Mouse (Mus musculus) embryonic facial prominence, embryonic 12.5 days (tissue): ENCODE measurements around the gene Sema4g. TPM values are rescaled to one million over a fixed set of nuclear protein-coding genes. Genes with fewer than 3 reads are reported as not detected.
"Not testable (repeated sequence)": the region's sequence is repeated elsewhere in the genome, so short reads cannot be mapped to it uniquely, and the experiment has no call there.

Experiments used
- ATAC-seq: fragments of 200-750 bp; cut with Nextera tagmentation; 2 replicates; pipeline ENCODE4 v1.8.0; 2017; ENCODE audit not compliant: insufficient number of reproducible peaks, insufficient read depth, low FRiP score, low TSS enrichment
- H3K27ac ChIP-seq: fragments of 300-500 bp; sonication (generic); 2 replicates; pipeline ENCODE4 v1.5.1; 2016; ENCODE audit warnings: mild to moderate bottlenecking
- H3K27me3 ChIP-seq: fragments of 300-500 bp; sonication (generic); 2 replicates; pipeline ENCODE4 v1.6.1; 2016; ENCODE audit warnings: mild to moderate bottlenecking, moderate library complexity
- H3K36me3 ChIP-seq: fragments of 300-500 bp; sonication (generic); 2 replicates; pipeline ENCODE4 v1.6.1; 2016; ENCODE audit warnings: mild to moderate bottlenecking
- H3K4me1 ChIP-seq: fragments of 300-500 bp; sonication (generic); 2 replicates; pipeline ENCODE4 v1.6.1; 2016
- H3K4me2 ChIP-seq: fragments of 300-500 bp; sonication (generic); replicated peaks from 2 replicates; pipeline ENCODE4 v1.6.1; 2016; ENCODE audit warnings: mild to moderate bottlenecking, moderate library complexity
- H3K4me3 ChIP-seq: fragments of 300-500 bp; sonication (generic); 2 replicates; pipeline ENCODE4 v1.5.1; 2016; ENCODE audit warnings: mild to moderate bottlenecking
- H3K9ac ChIP-seq: fragments of 300-500 bp; sonication (generic); 2 replicates; pipeline ENCODE4 v1.6.1; 2016; ENCODE audit warnings: mild to moderate bottlenecking, moderate library complexity
- H3K9me3 ChIP-seq: fragments of 300-500 bp; sonication (generic); 2 replicates; pipeline ENCODE4 v1.6.1; 2016; ENCODE audit warnings: mild to moderate bottlenecking, moderate library complexity
- WGBS: fragments of 180-500 bp; shearing (Covaris S2); methylation state at CpG from one replicate; pipeline ENCODE4 v1.1.7; 2016; 5-methylcytosine and 5-hydroxymethylcytosine counted together
- polyA plus RNA-seq: library from polyadenylated mRNA; unstranded; fragments of >200 nt; fragmentation: Nextera tagmentation; extraction: Ambion mirVana; gene quantifications from 2 replicates; pipeline ENCODE4 v1.2.1, GENCODE M21; 2016

Gene Sema4g
- polyA plus RNA-seq, 1 experiment from 2014 or later = 7.0 TPM

GRCm38 (mm10) chr19:45026958-45027670, 38.2 kb downstream of the Sema4g start:
- 76% methylated on average over 6 of the region's 6 CpGs for WGBS
- Histone ChIP-seq H3K4me3 (no peak overlapping the region), H3K36me3 (peaks cover 65% of the 10 kb centered on the region), H3K27me3 (no peaks in the 10 kb centered on the region), H3K4me2 (no peak overlapping the region), H3K27ac (no peak overlapping the region), H3K9ac (no peak overlapping the region), H3K4me1 (peaks cover 10% of the 10 kb centered on the region; the same call in 1 of the 2 replicates), H3K9me3 (no peaks in the 10 kb centered on the region)
- no peak for ATAC-seq

- WGBS = 65% methylated on average over 6 of the region's 6 CpGs
- no peak overlapping the region for H3K4me2 ChIP-seq
- peaks cover 60% of the 10 kb centered on the region for H3K36me3 ChIP-seq
- H3K4me1 ChIP-seq = peaks cover 10% of the 10 kb centered on the region; the same call in 1 of the 2 replicates
- no peak overlapping the region for H3K9ac ChIP-seq
- no peak overlapping the region for H3K27ac ChIP-seq
- H3K4me3 ChIP-seq = no peak overlapping the region
- H3K9me3 ChIP-seq = no peaks in the 10 kb centered on the region
- H3K27me3 ChIP-seq = no peaks in the 10 kb centered on the region
- no peak for ATAC-seq
These were observed 38.9 kb downstream of the Sema4g start for GRCm38 (mm10) chr19:45027848-45028247.

- H3K36me3 ChIP-seq = peaks cover 54% of the 10 kb centered on the region
- no peak overlapping the region for H3K4me3 ChIP-seq
- 56% methylated on average over 19 of the region's 19 CpGs for WGBS
- H3K4me2 ChIP-seq = no peak overlapping the region
- peaks cover 10% of the 10 kb centered on the region; the same call in 1 of the 2 replicates for H3K4me1 ChIP-seq
- ATAC-seq = no peak
- H3K27ac ChIP-seq = no peak overlapping the region
- no peaks in the 10 kb centered on the region for H3K27me3 ChIP-seq
- no peaks in the 10 kb centered on the region for H3K9me3 ChIP-seq
- no peak overlapping the region for H3K9ac ChIP-seq
These were observed 39.8 kb downstream of the Sema4g start for GRCm38 (mm10) chr19:45028746-45029145.

DNA sequence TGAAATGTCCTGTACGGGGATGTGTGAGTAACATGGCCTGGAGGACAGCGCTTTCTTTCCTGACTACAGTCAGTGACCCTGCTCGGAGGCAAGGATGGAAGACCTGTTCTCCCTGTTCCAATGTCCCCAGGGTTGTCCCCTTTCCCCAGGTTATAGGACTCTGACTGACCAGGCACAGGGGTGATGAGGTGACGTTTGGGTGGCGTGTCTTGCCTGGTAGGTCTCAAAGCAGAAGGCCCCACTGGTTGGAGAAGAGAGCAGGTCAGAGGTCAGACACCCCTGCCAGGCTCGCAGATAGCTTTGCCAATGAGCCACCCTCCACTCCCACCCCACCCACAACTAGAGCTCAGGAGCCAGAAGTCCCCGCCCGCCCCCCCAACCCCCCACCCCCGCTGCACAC, 40.7 kb downstream of the Sema4g start:
- H3K4me3 ChIP-seq = no peak overlapping the region
- 59% methylated on average over 8 of the region's 9 CpGs for WGBS

DNA sequence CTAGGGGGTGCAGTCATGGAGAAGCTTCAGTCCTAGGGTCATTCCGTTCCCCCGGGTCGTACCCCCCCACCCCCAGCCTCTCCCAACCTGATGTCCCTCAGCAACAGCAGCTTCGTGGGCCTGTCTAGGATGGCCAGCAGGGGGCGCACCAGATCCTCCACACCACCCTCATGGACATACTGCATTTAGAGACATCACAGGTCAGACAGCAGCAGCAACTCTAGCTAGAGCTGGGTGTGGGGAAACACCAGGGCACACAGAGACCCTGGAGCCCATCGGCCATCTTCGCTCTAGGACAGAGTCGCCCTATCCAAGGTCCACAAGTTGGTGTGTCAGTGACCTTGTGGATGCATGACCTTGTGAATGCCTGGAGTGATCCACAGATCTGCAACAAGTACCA, 41.2 kb downstream of the Sema4g start:
- H3K9me3 ChIP-seq = no peaks in the 10 kb centered on the region
- no peak for ATAC-seq
- no peak overlapping the region for H3K4me3 ChIP-seq
- H3K27me3 ChIP-seq = no peaks in the 10 kb centered on the region
- WGBS = 40% methylated on average over 6 of the region's 8 CpGs
- H3K4me1 ChIP-seq = peaks cover 10% of the 10 kb centered on the region; the same call in 1 of the 2 replicates
- H3K36me3 ChIP-seq = peaks cover 42% of the 10 kb centered on the region
- no peak overlapping the region for H3K27ac ChIP-seq
- H3K4me2 ChIP-seq = no peak overlapping the region
- no peak overlapping the region for H3K9ac ChIP-seq

More for the DNA sequence above, 40.7 kb downstream of the Sema4g start:
- peaks cover 10% of the 10 kb centered on the region; the same call in 1 of the 2 replicates for H3K4me1 ChIP-seq
- no peaks in the 10 kb centered on the region for H3K27me3 ChIP-seq
- no peak overlapping the region for H3K27ac ChIP-seq
- ATAC-seq = no peak
- H3K9ac ChIP-seq = no peak overlapping the region
- H3K4me2 ChIP-seq = no peak overlapping the region
- peaks cover 47% of the 10 kb centered on the region for H3K36me3 ChIP-seq
- H3K9me3 ChIP-seq = no peaks in the 10 kb centered on the region

GRCm38 (mm10) chr19:45030746-45031693, 42.1 kb downstream of the Sema4g start:
- Histone ChIP-seq H3K4me3 (no peak overlapping the region), H3K4me2 (peak overlapping the region; percentile 37; the same call in 1 of the 2 replicates), H3K36me3 (peaks cover 33% of the 10 kb centered on the region), H3K27me3 (no peaks in the 10 kb centered on the region), H3K27ac (no peak overlapping the region), H3K4me1 (peaks cover 10% of the 10 kb centered on the region; the same call in 1 of the 2 replicates), H3K9me3 (no peaks in the 10 kb centered on the region), H3K9ac (0 out of 2 replicates have a peak overlapping the region, but pooled peaks have one; percentile 30)
- 0 out of 2 replicates have a peak, but pooled peaks have one; percentile 50 for ATAC-seq
- WGBS = 44% methylated on average over 20 of the region's 20 CpGs

DNA sequence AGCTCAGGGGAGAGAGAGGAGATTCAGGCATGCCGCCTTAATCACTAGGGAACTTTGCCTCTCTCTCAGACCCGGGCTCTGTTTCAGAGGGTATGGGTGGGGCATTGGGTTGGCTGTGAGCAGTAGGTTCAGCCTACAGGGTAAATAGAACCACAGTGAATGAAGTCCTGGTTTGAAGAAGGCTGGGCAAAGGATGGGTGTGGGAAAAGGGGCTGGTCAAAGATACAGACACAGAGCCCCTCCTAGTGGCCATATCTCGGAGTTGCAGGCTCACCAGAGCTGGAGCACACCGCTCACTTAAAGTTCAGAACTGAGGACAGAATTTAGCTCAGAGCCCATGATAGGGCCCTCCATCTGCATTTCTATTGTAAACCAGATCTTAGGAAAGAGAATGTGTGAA, 42.9 kb downstream of the Sema4g start:
- Histone ChIP-seq H3K4me2 (no peak overlapping the region), H3K9ac (no peak overlapping the region), H3K9me3 (no peaks in the 10 kb centered on the region), H3K27me3 (0 out of 2 replicates have a peak, but pooled peaks cover 2% of the 10 kb centered on the region), H3K36me3 (peaks cover 26% of the 10 kb centered on the region), H3K27ac (no peak overlapping the region), H3K4me1 (peaks cover 10% of the 10 kb centered on the region; the same call in 1 of the 2 replicates), H3K4me3 (no peak overlapping the region)
- no peak for ATAC-seq
- WGBS = 18% methylated on average over 4 of the region's 4 CpGs

DNA sequence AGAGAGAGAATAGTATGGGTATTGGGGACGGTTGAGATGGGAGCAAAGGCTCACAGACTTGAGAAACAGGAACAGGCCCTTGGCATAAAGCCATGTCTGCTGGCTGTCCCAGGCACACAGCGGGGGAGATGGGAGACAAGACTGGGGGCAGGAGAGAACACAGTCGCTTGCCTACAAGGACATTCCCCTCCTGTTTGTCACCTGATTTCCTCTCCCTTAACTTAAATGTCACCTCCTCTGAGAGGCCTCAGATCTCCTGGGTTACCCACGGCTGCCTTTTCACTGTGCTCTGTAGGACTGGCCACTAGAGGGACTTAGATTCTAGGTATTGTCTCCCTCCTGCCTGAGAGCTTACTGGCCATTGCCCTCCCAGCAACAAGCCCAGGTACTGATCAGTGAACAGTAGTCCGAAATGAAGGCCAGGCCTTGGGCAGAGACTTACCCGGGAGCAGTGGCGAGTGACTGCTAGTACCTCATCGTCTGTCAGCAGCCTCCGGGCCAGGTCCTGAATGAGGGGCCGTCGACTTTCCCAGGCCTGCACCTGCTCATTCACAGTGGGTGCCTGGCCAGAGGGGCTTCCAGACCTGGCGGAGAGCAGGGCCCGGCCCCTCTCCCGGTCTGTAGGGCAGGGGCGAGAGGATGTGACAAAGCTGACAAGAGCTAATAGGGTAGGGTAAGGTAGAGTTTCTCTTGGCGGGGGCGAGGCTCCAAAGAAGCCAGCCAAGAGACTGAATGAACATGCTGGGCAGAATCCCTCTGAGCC, 43.9 kb downstream of the Sema4g start:
- no peak overlapping the region for H3K4me3 ChIP-seq
- H3K9ac ChIP-seq = no peak overlapping the region; the same call in 1 of the 2 replicates
- no peak for ATAC-seq
- WGBS = 52% methylated on average over 17 of the region's 17 CpGs
- no peak overlapping the region for H3K27ac ChIP-seq
- H3K36me3 ChIP-seq = peaks cover 17% of the 10 kb centered on the region
- no peak overlapping the region for H3K4me2 ChIP-seq
- no peaks in the 10 kb centered on the region for H3K9me3 ChIP-seq
- H3K27me3 ChIP-seq = 0 out of 2 replicates have a peak, but pooled peaks cover 3% of the 10 kb centered on the region
- peaks cover 10% of the 10 kb centered on the region; the same call in 1 of the 2 replicates for H3K4me1 ChIP-seq

DNA sequence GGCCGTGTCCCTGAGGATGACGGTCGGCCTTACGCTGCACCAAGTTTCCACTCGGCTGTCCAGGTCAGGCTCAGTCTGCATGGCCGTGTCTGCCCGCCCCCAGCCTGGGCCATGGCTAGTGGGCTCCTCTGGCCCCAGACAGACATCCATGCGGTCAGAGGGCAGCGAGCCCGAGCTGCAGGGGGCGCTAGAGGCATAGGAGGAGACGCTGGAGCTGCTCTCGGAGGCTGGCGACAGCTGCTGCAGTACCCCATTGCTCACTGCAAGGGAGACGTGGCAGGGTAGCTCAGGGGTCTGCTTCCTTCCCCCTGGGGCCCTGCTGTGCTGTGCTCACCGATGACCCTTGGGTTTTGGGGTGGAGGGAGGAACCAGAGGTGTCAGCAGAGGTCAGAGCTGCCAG, 48.0 kb downstream of the Sema4g start:
- Histone ChIP-seq H3K9me3 (no peaks in the 10 kb centered on the region), H3K36me3 (no peaks in the 10 kb centered on the region), H3K4me3 (no peak overlapping the region), H3K4me2 (no peak overlapping the region), H3K9ac (no peak overlapping the region), H3K4me1 (no peaks in the 10 kb centered on the region), H3K27ac (no peak overlapping the region), H3K27me3 (peaks cover 29% of the 10 kb centered on the region)
- 29% methylated on average over 15 of the region's 16 CpGs for WGBS
- ATAC-seq = no peak

- H3K27ac ChIP-seq, H3K9ac ChIP-seq, H3K4me1 ChIP-seq, H3K4me3 ChIP-seq, H3K9me3 ChIP-seq, H3K36me3 ChIP-seq, H3K4me2 ChIP-seq, ATAC-seq: not testable (repeated sequence)
- peaks cover 29% of the 10 kb centered on the region for H3K27me3 ChIP-seq
- 91% methylated on average over 7 of the region's 7 CpGs for WGBS
These were observed 49.3 kb downstream of the Sema4g start for GRCm38 (mm10) chr19:45038198-45038597.

DNA sequence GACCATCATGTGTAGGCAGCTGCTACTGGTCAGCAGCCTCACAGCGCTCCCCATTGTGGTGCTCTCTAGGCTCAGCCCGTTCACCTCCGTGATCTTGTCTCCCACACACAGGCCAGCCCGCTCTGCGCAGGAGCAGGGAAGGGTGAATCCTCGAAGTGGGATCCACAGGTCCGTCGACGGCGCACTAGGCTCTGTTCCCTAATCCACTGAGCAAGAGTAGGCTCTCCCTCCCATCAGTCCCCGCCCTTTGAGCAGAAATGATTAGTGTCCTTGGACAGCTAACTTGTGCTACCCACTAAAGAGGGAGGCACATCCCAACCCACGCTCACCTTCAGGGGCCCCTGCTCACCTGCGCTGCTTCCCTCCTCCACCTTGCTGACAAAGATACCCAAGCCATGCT, 51.3 kb downstream of the Sema4g start:
- WGBS = 47% methylated on average over 13 of the region's 13 CpGs
- Histone ChIP-seq H3K9ac (no peak overlapping the region), H3K4me1 (no peaks in the 10 kb centered on the region), H3K9me3 (no peaks in the 10 kb centered on the region), H3K36me3 (no peaks in the 10 kb centered on the region), H3K4me2 (no peak overlapping the region), H3K4me3 (no peak overlapping the region), H3K27ac (no peak overlapping the region), H3K27me3 (peaks cover 39% of the 10 kb centered on the region)
- no peak for ATAC-seq
